8 mouse cellular contexts compared by ENCODE assay signal in genomic region chr2:30084632-30085031, GRCm38 (mm10). TPM values are rescaled to one million over a fixed set of nuclear protein-coding genes. Genes with fewer than 3 reads are reported as not detected.
DNase-seq lines count a peak whose midpoint lies in the region; ATAC-seq lines count a peak whose summit lies in the region.

No protein-coding gene starts in this region.

- peak overlapping the region; percentile 7; the same call in 1 of the 2 replicates for H3K4me3 ChIP-seq in kidney, embryonic 14.5 days (ENCODE audit: low read length)
- H3K4me3 ChIP-seq in forebrain, embryonic 11.5 days (ENCODE audit: low read depth, low read length), result no peak overlapping the region
- H3K4me3 ChIP-seq in limb, embryonic 12.5 days (replicated peaks), result peak overlapping the region; percentile 24
- H3K4me3 ChIP-seq in neural tube, embryonic 13.5 days, result peak overlapping the region; percentile 13; the same call in 1 of the 2 replicates

- H3K9ac ChIP-seq in kidney, embryonic 14.5 days (ENCODE audit: low read depth, low read length), result 0 out of 2 replicates have a peak overlapping the region, but pooled peaks have one; percentile 23
- H3K9ac ChIP-seq in forebrain, embryonic 11.5 days (ENCODE audit: low read length), result peak overlapping the region; percentile 37
- no peak overlapping the region; the same call in 1 of the 2 replicates for H3K9ac ChIP-seq in limb, embryonic 12.5 days (replicated peaks)
- H3K9ac ChIP-seq in neural tube, embryonic 13.5 days, result peak overlapping the region; percentile 41

- no peaks in the 10 kb centered on the region for H3K27me3 ChIP-seq in kidney, embryonic 14.5 days (ENCODE audit: control insufficient read depth, insufficient read depth, low read length)
- H3K27me3 ChIP-seq in forebrain, embryonic 11.5 days (ENCODE audit: control insufficient read depth, insufficient read depth, low read length), result no peaks in the 10 kb centered on the region
- no peaks in the 10 kb centered on the region for H3K27me3 ChIP-seq in limb, embryonic 12.5 days
- H3K27me3 ChIP-seq in neural tube, embryonic 13.5 days, result no peaks in the 10 kb centered on the region

- peak overlapping the region; percentile 34 for H3K4me2 ChIP-seq in kidney, embryonic 14.5 days (replicated peaks; ENCODE audit: low read depth, low read length)
- peak overlapping the region; percentile 27; the same call in 1 of the 2 replicates for H3K4me2 ChIP-seq in forebrain, embryonic 11.5 days (ENCODE audit: low read depth, low read length, severe bottlenecking)
- H3K4me2 ChIP-seq in limb, embryonic 12.5 days, result peak overlapping the region; percentile 51
- peak overlapping the region; percentile 45 for H3K4me2 ChIP-seq in neural tube, embryonic 13.5 days

- H3K4me1 ChIP-seq in kidney, embryonic 14.5 days (ENCODE audit: control insufficient read depth, insufficient read depth, low read length), result peaks cover 6% of the 10 kb centered on the region; the same call in 1 of the 2 replicates
- H3K4me1 ChIP-seq in forebrain, embryonic 11.5 days (replicated peaks; ENCODE audit: control insufficient read depth, insufficient read depth, low read length), result peaks cover 2% of the 10 kb centered on the region; the same call in 1 of the 2 replicates
- H3K4me1 ChIP-seq in limb, embryonic 12.5 days (replicated peaks), result peaks cover 10% of the 10 kb centered on the region
- peaks cover 7% of the 10 kb centered on the region for H3K4me1 ChIP-seq in neural tube, embryonic 13.5 days (replicated peaks)

- H3K27ac ChIP-seq in kidney, embryonic 14.5 days (ENCODE audit: low read depth, low read length), result no peak overlapping the region
- no peak overlapping the region for H3K27ac ChIP-seq in forebrain, embryonic 11.5 days (ENCODE audit: low read depth, low read length)
- no peak overlapping the region for H3K27ac ChIP-seq in limb, embryonic 12.5 days
- no peak overlapping the region for H3K27ac ChIP-seq in neural tube, embryonic 13.5 days (replicated peaks)

- ATAC-seq in kidney, embryonic 14.5 days (ENCODE audit: low FRiP score, low TSS enrichment), result peak; percentile 61; the same call in 1 of the 2 replicates
- no peak for ATAC-seq in forebrain, embryonic 11.5 days (replicated peaks; ENCODE audit: low FRiP score)
- peak; percentile 49; the same call in 1 of the 2 replicates for ATAC-seq in limb, embryonic 12.5 days (ENCODE audit: insufficient number of reproducible peaks, insufficient read depth, low FRiP score, low TSS enrichment, low read depth)
- peak; percentile 62; the same call in 1 of the 2 replicates for ATAC-seq in neural tube, embryonic 13.5 days (ENCODE audit: low read depth)
- no peak for ATAC-seq in granulocyte monocyte progenitor cell, adult 5-6 weeks (replicated peaks; ENCODE audit: poor library complexity, severe bottlenecking)

- 23% methylated on average over 12 of the region's 12 CpGs for WGBS in kidney, embryonic 14.5 days
- 11% methylated on average over 12 of the region's 12 CpGs for WGBS in forebrain, embryonic 11.5 days
- WGBS in limb, embryonic 12.5 days, result 9% methylated on average over 12 of the region's 12 CpGs
- WGBS in neural tube, embryonic 13.5 days, result 8% methylated on average over 12 of the region's 12 CpGs

- no peak for DNase-seq in kidney, adult 9 months
- DNase-seq in forebrain, embryonic 11.5 days (ENCODE audit: low spot score), result no peak
- DNase-seq in kidney, postnatal 36 days, result no peak
- no peak for DNase-seq in cerebellum, postnatal 14 days

- no peaks in the 10 kb centered on the region for H3K9me3 ChIP-seq in kidney, embryonic 14.5 days (ENCODE audit: control insufficient read depth, low read length)
- no peaks in the 10 kb centered on the region for H3K9me3 ChIP-seq in forebrain, embryonic 11.5 days (ENCODE audit: control insufficient read depth, low read length)
- no peaks in the 10 kb centered on the region for H3K9me3 ChIP-seq in limb, embryonic 12.5 days
- no peaks in the 10 kb centered on the region for H3K9me3 ChIP-seq in neural tube, embryonic 13.5 days

- H3K36me3 ChIP-seq in kidney, embryonic 14.5 days (ENCODE audit: control insufficient read depth, insufficient read depth, low read length), result no peaks in the 10 kb centered on the region
- H3K36me3 ChIP-seq in forebrain, embryonic 11.5 days (ENCODE audit: control insufficient read depth, insufficient read depth, low read length), result no peaks in the 10 kb centered on the region
- peaks cover 10% of the 10 kb centered on the region for H3K36me3 ChIP-seq in limb, embryonic 12.5 days
- no peaks in the 10 kb centered on the region for H3K36me3 ChIP-seq in neural tube, embryonic 13.5 days

RNA-seq across cellular contexts. Expression of gene Pkn3, which starts 7.1 kb away (rescaled TPM):
- 7.8 and 9.1 TPM in 2 replicates for polyA plus RNA-seq in kidney, embryonic 14.5 days (2014; fragmentation: Nextera tagmentation; extraction: Ambion mirVana)
- polyA plus RNA-seq in forebrain, embryonic 11.5 days (2014; fragmentation: Nextera tagmentation; extraction: Ambion mirVana), result 10.5 and 12.1 TPM in 2 replicates
- polyA plus RNA-seq in limb, embryonic 12.5 days (2016; fragmentation: Nextera tagmentation; extraction: Ambion mirVana), result 12.3 and 14.1 TPM in 2 replicates
- polyA plus RNA-seq in neural tube, embryonic 13.5 days (2015; fragmentation: Nextera tagmentation; extraction: Ambion mirVana), result 1.8 and 2.7 TPM in 2 replicates
- 10.1 and 13.1 TPM in 2 replicates for total RNA-seq in granulocyte monocyte progenitor cell, adult 5-6 weeks (2014; fragmentation: Nextera tagmentation)
- 4.6 and 14.9 TPM in 2 replicates for total RNA-seq in granulocyte monocyte progenitor cell, adult 5-6 weeks (2017)

RNA-seq across cellular contexts. Expression of gene Zdhhc12, which starts 8.8 kb away (rescaled TPM):
- 36.3 and 40.9 TPM in 2 replicates for polyA plus RNA-seq in kidney, embryonic 14.5 days (2014; fragmentation: Nextera tagmentation; extraction: Ambion mirVana)
- 27.1 and 35.4 TPM in 2 replicates for polyA plus RNA-seq in forebrain, embryonic 11.5 days (2014; fragmentation: Nextera tagmentation; extraction: Ambion mirVana)
- polyA plus RNA-seq in limb, embryonic 12.5 days (2016; fragmentation: Nextera tagmentation; extraction: Ambion mirVana), result 26.0 and 28.2 TPM in 2 replicates
- 26.5 and 32.5 TPM in 2 replicates for polyA plus RNA-seq in neural tube, embryonic 13.5 days (2015; fragmentation: Nextera tagmentation; extraction: Ambion mirVana)
- 21.5 and 24.1 TPM in 2 replicates for total RNA-seq in granulocyte monocyte progenitor cell, adult 5-6 weeks (2014; fragmentation: Nextera tagmentation)
- total RNA-seq in granulocyte monocyte progenitor cell, adult 5-6 weeks (2017), result 11.0 and 20.7 TPM in 2 replicates

RNA-seq across cellular contexts. Expression of gene Set, which starts 27.5 kb away (rescaled TPM):
- polyA plus RNA-seq in kidney, embryonic 14.5 days (2014; fragmentation: Nextera tagmentation; extraction: Ambion mirVana), result 647 and 702 TPM in 2 replicates
- polyA plus RNA-seq in forebrain, embryonic 11.5 days (2014; fragmentation: Nextera tagmentation; extraction: Ambion mirVana), result 817 and 824 TPM in 2 replicates
- polyA plus RNA-seq in limb, embryonic 12.5 days (2016; fragmentation: Nextera tagmentation; extraction: Ambion mirVana), result 720 and 722 TPM in 2 replicates
- 338 and 380 TPM in 2 replicates for polyA plus RNA-seq in neural tube, embryonic 13.5 days (2015; fragmentation: Nextera tagmentation; extraction: Ambion mirVana)
- total RNA-seq in granulocyte monocyte progenitor cell, adult 5-6 weeks (2014; fragmentation: Nextera tagmentation), result 415 and 437 TPM in 2 replicates
- total RNA-seq in granulocyte monocyte progenitor cell, adult 5-6 weeks (2017), result 2,035 and 2,054 TPM in 2 replicates

RNA-seq across cellular contexts. Expression of gene Wdr34, which starts 36.0 kb away (rescaled TPM):
- polyA plus RNA-seq in kidney, embryonic 14.5 days (2014; fragmentation: Nextera tagmentation; extraction: Ambion mirVana), result 41.2 and 42.6 TPM in 2 replicates
- polyA plus RNA-seq in forebrain, embryonic 11.5 days (2014; fragmentation: Nextera tagmentation; extraction: Ambion mirVana), result 35.9 and 39.6 TPM in 2 replicates
- 37.7 and 43.1 TPM in 2 replicates for polyA plus RNA-seq in limb, embryonic 12.5 days (2016; fragmentation: Nextera tagmentation; extraction: Ambion mirVana)
- polyA plus RNA-seq in neural tube, embryonic 13.5 days (2015; fragmentation: Nextera tagmentation; extraction: Ambion mirVana), result 49.6 and 53.5 TPM in 2 replicates
- total RNA-seq in granulocyte monocyte progenitor cell, adult 5-6 weeks (2014; fragmentation: Nextera tagmentation), result 21.9 and 23.1 TPM in 2 replicates
- 11.5 and 14.1 TPM in 2 replicates for total RNA-seq in granulocyte monocyte progenitor cell, adult 5-6 weeks (2017)

RNA-seq across cellular contexts. Expression of gene Zer1, which starts 39.8 kb away (rescaled TPM):
- polyA plus RNA-seq in kidney, embryonic 14.5 days (2014; fragmentation: Nextera tagmentation; extraction: Ambion mirVana), result 9.4 and 11.9 TPM in 2 replicates
- 8.0 and 8.1 TPM in 2 replicates for polyA plus RNA-seq in forebrain, embryonic 11.5 days (2014; fragmentation: Nextera tagmentation; extraction: Ambion mirVana)
- polyA plus RNA-seq in limb, embryonic 12.5 days (2016; fragmentation: Nextera tagmentation; extraction: Ambion mirVana), result 11.8 and 12.0 TPM in 2 replicates
- 11.8 and 12.8 TPM in 2 replicates for polyA plus RNA-seq in neural tube, embryonic 13.5 days (2015; fragmentation: Nextera tagmentation; extraction: Ambion mirVana)
- 18.3 and 22.7 TPM in 2 replicates for total RNA-seq in granulocyte monocyte progenitor cell, adult 5-6 weeks (2014; fragmentation: Nextera tagmentation)
- 8.5 and 10.6 TPM in 2 replicates for total RNA-seq in granulocyte monocyte progenitor cell, adult 5-6 weeks (2017)

Comparison
In these comparisons a context has a peak if more than half of its experiments do, and no peak if none do; other contexts are left out.
1. ATAC-seq: peak in kidney, embryonic 14.5 days (single experiment), limb, embryonic 12.5 days (single experiment) and neural tube, embryonic 13.5 days (single experiment); none in forebrain, embryonic 11.5 days (single experiment) and granulocyte monocyte progenitor cell, adult 5-6 weeks (single experiment).
2. Peak in every context shown above with its lines, with median percentiles within 50 percentile points of each other: H3K4me2 ChIP-seq.